Mouse (Mus musculus): ENCODE measurements around the gene Rufy1.
"Not testable (repeated sequence)": the region's sequence is repeated elsewhere in the genome, so short reads cannot be mapped to it uniquely, and the experiment has no call there.

DNA sequence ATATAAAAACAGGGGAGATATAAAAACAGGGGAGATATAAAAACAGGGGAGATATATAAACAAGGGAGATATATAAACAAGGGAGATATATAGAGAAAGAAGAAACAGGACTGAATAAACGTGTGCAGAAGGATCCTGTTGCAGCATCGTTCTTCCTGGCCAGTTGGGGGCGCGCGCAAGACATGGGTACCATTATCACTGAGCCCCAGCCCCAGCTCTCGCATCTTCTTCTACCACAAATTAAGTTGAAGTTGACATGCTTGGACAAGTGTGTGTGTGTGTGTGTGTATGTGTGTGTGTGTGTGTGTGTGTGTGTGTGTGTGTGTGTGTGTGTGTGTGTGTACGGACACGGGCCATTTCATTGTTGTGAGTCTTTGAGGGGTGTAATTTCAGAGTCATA, 17.2 kb upstream of the Rufy1 start:
- not testable (repeated sequence) for TF ChIP-seq EP300 (IDR thresholded peaks at IDR 0.05; ENCODE audit: low read depth in 1 of 2, low read length in 2 of 2); GATA1 (IDR thresholded peaks at IDR 0.05; ENCODE audit: low read depth, low read length); POLR2A (IDR thresholded peaks at IDR 0.05; ENCODE audit: control insufficient read depth in 1 of 2, insufficient read depth in 1 of 2, low read depth in 1 of 2, low read length in 2 of 2, poor library complexity in 1 of 2); RCOR1 (IDR thresholded peaks at IDR 0.05; ENCODE audit: low read depth, low read length); CTCF (IDR thresholded peaks at IDR 0.05 in 2 of 3, conservative IDR thresholded peaks at IDR 0.05 in 1 of 3; ENCODE audit: control insufficient read depth in 1 of 3, insufficient read depth in 1 of 3, low read depth in 2 of 3, low read length in 3 of 3, poor library complexity in 1 of 3, severe bottlenecking in 1 of 3); CHD2 (IDR thresholded peaks at IDR 0.05; ENCODE audit: low read length)
